In genomic region chr6:143558046-143558884, GRCm38 (mm10) we compare ENCODE assay signal across 30 mouse cellular contexts.
DNase-seq lines count a peak whose midpoint lies in the region; ATAC-seq and TF ChIP-seq lines count a peak whose summit lies in the region.
"Had no signal": no experiment of that assay in that cellular context is flagged by ENCODE, and none has a peak within 500 bp of the region (broad histone marks: within the 10 kb centered on the region; RNA-seq: fewer than 3 reads in every experiment).

No protein-coding gene starts in this region.

- H3K4me1 ChIP-seq in kidney, embryonic 15.5 days, result peaks cover 3% of the 10 kb centered on the region; the same call in 1 of the 2 replicates
- H3K4me1 ChIP-seq in kidney, embryonic 14.5 days (ENCODE audit: control insufficient read depth, insufficient read depth, low read length), result no peaks in the 10 kb centered on the region
- H3K4me1 ChIP-seq in lung, embryonic 14.5 days (ENCODE audit: insufficient read depth), result no peaks in the 10 kb centered on the region
- H3K4me1 ChIP-seq in limb, embryonic 13.5 days, result peaks cover 12% of the 10 kb centered on the region
- H3K4me1 ChIP-seq: forebrain, embryonic 10.5 days; heart, embryonic 12.5 days; hindbrain, embryonic 13.5 days; midbrain, embryonic 10.5 days; midbrain, embryonic 15.5 days had no signal

- no peak for TF ChIP-seq POLR2A in brain, embryonic 14.5 days (IDR thresholded peaks at IDR 0.05; ENCODE audit: borderline replicate concordance, extremely low read depth, insufficient read depth, insufficient read length, poor library complexity, severe bottlenecking)

- no peak for TF ChIP-seq CTCF in lung, embryonic 14.5 days (IDR thresholded peaks at IDR 0.05; ENCODE audit: low read depth)
- no peak for TF ChIP-seq CTCF in brain, embryonic 14.5 days (IDR thresholded peaks at IDR 0.05; ENCODE audit: borderline replicate concordance, extremely low read depth, insufficient read depth, insufficient read length)
- no peak for TF ChIP-seq CTCF in layer of hippocampus, adult 2 months (conservative IDR thresholded peaks at IDR 0.05)

- no peak overlapping the region for H3K4me2 ChIP-seq in kidney, embryonic 15.5 days
- H3K4me2 ChIP-seq in kidney, embryonic 14.5 days (replicated peaks; ENCODE audit: low read depth, low read length), result no peak overlapping the region
- no peak overlapping the region for H3K4me2 ChIP-seq in lung, embryonic 14.5 days
- no peak overlapping the region for H3K4me2 ChIP-seq in limb, embryonic 13.5 days (replicated peaks)
- H3K4me2 ChIP-seq: forebrain, embryonic 15.5 days; heart, embryonic 12.5 days; hindbrain, embryonic 13.5 days; liver, embryonic 11.5 days; midbrain, embryonic 15.5 days had no signal

- no peaks in the 10 kb centered on the region for H3K36me3 ChIP-seq in kidney, embryonic 15.5 days
- H3K36me3 ChIP-seq in kidney, embryonic 14.5 days (ENCODE audit: control insufficient read depth, insufficient read depth, low read length), result no peaks in the 10 kb centered on the region
- H3K36me3 ChIP-seq in lung, embryonic 14.5 days (ENCODE audit: insufficient read depth), result no peaks in the 10 kb centered on the region
- H3K36me3 ChIP-seq in limb, embryonic 13.5 days, result no peaks in the 10 kb centered on the region
- H3K36me3 ChIP-seq: forebrain, embryonic 10.5 days; forebrain, embryonic 15.5 days; G1E; heart, embryonic 12.5 days; hindbrain, embryonic 13.5 days; midbrain, embryonic 10.5 days; midbrain, embryonic 15.5 days had no signal

- peak; percentile 73 for DNase-seq in lung, embryonic 14.5 days
- DNase-seq in lung, adult 18-20 months, result no peak
- DNase-seq in brain, embryonic 14.5 days (ENCODE audit: low read depth), result peak; percentile 47
- no peak for DNase-seq in cerebellum, adult 9-11 months
- no peak for DNase-seq in layer of hippocampus, adult 2 months (ENCODE audit: low spot score in 2 of 2)
- DNase-seq: adrenal gland, postnatal 10 days; cerebellum, adult 11-12 months; cerebellum, postnatal 10 days; gastrocnemius, postnatal 36 days; heart, adult 2 months; heart, postnatal 4 days; kidney, adult 9 months; liver, postnatal 0 days; right cerebral cortex, postnatal 4 days; thymus, adult 2 months; thymus, postnatal 36 days had no signal

- no peak overlapping the region for H3K27ac ChIP-seq in kidney, embryonic 15.5 days
- H3K27ac ChIP-seq in kidney, embryonic 14.5 days (ENCODE audit: low read depth, low read length), result no peak overlapping the region
- peak overlapping the region; percentile 67 for H3K27ac ChIP-seq in lung, embryonic 14.5 days (ENCODE audit: low read depth)
- H3K27ac ChIP-seq in limb, embryonic 13.5 days, result peak overlapping the region; percentile 95
- no peak overlapping the region for H3K27ac ChIP-seq in layer of hippocampus, adult 2 months
- H3K27ac ChIP-seq: forebrain, embryonic 10.5 days; forebrain, embryonic 15.5 days; heart, adult 2 months; hindbrain, embryonic 13.5 days; left cerebral cortex, adult 2 months; midbrain, embryonic 10.5 days; midbrain, embryonic 15.5 days had no signal

- H3K9ac ChIP-seq in kidney, embryonic 15.5 days, result no peak overlapping the region
- H3K9ac ChIP-seq in kidney, embryonic 14.5 days (ENCODE audit: low read depth, low read length), result no peak overlapping the region
- H3K9ac ChIP-seq in lung, embryonic 14.5 days, result no peak overlapping the region
- H3K9ac ChIP-seq in limb, embryonic 13.5 days, result no peak overlapping the region
- H3K9ac ChIP-seq: forebrain, embryonic 15.5 days; heart, embryonic 12.5 days; hindbrain, embryonic 13.5 days; liver, postnatal 0 days; midbrain, embryonic 15.5 days had no signal

- WGBS in kidney, embryonic 15.5 days, result 72% methylated on average over 11 of the region's 11 CpGs
- WGBS in kidney, embryonic 14.5 days, result 76% methylated on average over 11 of the region's 11 CpGs
- 58% methylated on average over 11 of the region's 11 CpGs for WGBS in lung, embryonic 14.5 days
- WGBS in limb, embryonic 13.5 days, result 60% methylated on average over 11 of the region's 11 CpGs

- peak; percentile 69; the same call in 1 of the 2 replicates for ATAC-seq in kidney, embryonic 15.5 days (replicated peaks; ENCODE audit: low FRiP score)
- no peak for ATAC-seq in kidney, embryonic 14.5 days (ENCODE audit: low FRiP score, low TSS enrichment)
- ATAC-seq in lung, embryonic 14.5 days (ENCODE audit: insufficient read depth), result peak; percentile 65; the same call in 1 of the 2 replicates
- peak; percentile 94 for ATAC-seq in limb, embryonic 13.5 days (ENCODE audit: low FRiP score, low read depth)
- ATAC-seq: forebrain, embryonic 15.5 days; intestine, embryonic 16.5 days; liver, postnatal 0 days; midbrain, embryonic 15.5 days; Patski had no signal

- no peaks in the 10 kb centered on the region for H3K27me3 ChIP-seq in kidney, embryonic 15.5 days
- H3K27me3 ChIP-seq in kidney, embryonic 14.5 days (ENCODE audit: control insufficient read depth, insufficient read depth, low read length), result no peaks in the 10 kb centered on the region
- no peaks in the 10 kb centered on the region for H3K27me3 ChIP-seq in lung, embryonic 14.5 days (ENCODE audit: insufficient read depth, low read length)
- no peaks in the 10 kb centered on the region for H3K27me3 ChIP-seq in limb, embryonic 13.5 days
- H3K27me3 ChIP-seq: forebrain, embryonic 15.5 days; heart, embryonic 12.5 days; hindbrain, embryonic 13.5 days; midbrain, embryonic 15.5 days; Patski had no signal

- H3K9me3 ChIP-seq in kidney, embryonic 15.5 days (replicated peaks), result no peaks in the 10 kb centered on the region
- H3K9me3 ChIP-seq in kidney, embryonic 14.5 days (ENCODE audit: control insufficient read depth, low read length), result no peaks in the 10 kb centered on the region
- no peaks in the 10 kb centered on the region for H3K9me3 ChIP-seq in lung, embryonic 14.5 days (ENCODE audit: low read depth, low read length)
- H3K9me3 ChIP-seq in limb, embryonic 13.5 days, result no peaks in the 10 kb centered on the region
- H3K9me3 ChIP-seq: forebrain, embryonic 10.5 days; forebrain, embryonic 15.5 days; heart, embryonic 12.5 days; hindbrain, embryonic 13.5 days; midbrain, embryonic 10.5 days; midbrain, embryonic 15.5 days had no signal

- no peak overlapping the region for H3K4me3 ChIP-seq in kidney, embryonic 15.5 days (replicated peaks)
- H3K4me3 ChIP-seq in kidney, embryonic 14.5 days (ENCODE audit: low read length), result no peak overlapping the region
- no peak overlapping the region for H3K4me3 ChIP-seq in lung, embryonic 14.5 days (ENCODE audit: low read depth, low read length)
- no peak overlapping the region for H3K4me3 ChIP-seq in limb, embryonic 13.5 days
- H3K4me3 ChIP-seq in layer of hippocampus, adult 2 months, result no peak overlapping the region
- H3K4me3 ChIP-seq: forebrain, embryonic 10.5 days; forebrain, embryonic 15.5 days; heart, adult 2 months; heart, embryonic 12.5 days; hindbrain, embryonic 13.5 days; left cerebral cortex, adult 2 months; midbrain, embryonic 10.5 days; midbrain, embryonic 15.5 days had no signal

Comparison
In these comparisons a context has a peak if more than half of its experiments do, and no peak if none do; other contexts are left out.
1. DNase-seq: peak in lung, embryonic 14.5 days (single experiment) and brain, embryonic 14.5 days (single experiment); none in lung, adult 18-20 months (0 of 2), cerebellum, adult 9-11 months (single experiment) and layer of hippocampus, adult 2 months (0 of 2).
2. H3K27ac ChIP-seq: peak in lung, embryonic 14.5 days (single experiment) and limb, embryonic 13.5 days (single experiment); none in kidney, embryonic 15.5 days (single experiment), kidney, embryonic 14.5 days (single experiment) and layer of hippocampus, adult 2 months (single experiment).